Mouse (Mus musculus) E14TG2a.4 (cell line): ENCODE measurements at regions not wholly inside any gene's neighbourhood (a gene's known extent, or its start where the extent isn't known, plus 50 kb on each side); places are given as distances from the start of the nearest gene placed in this dataset.

Experiments used
- H3K27me3 ChIP-seq: 2 replicates; pipeline ENCODE4 v1.6.1; 2014; ENCODE audit warnings: low read length, control low read depth; ENCODE audit not compliant: insufficient read depth
- H3K36me3 ChIP-seq: 2 replicates; pipeline ENCODE4 v1.6.1; 2014; ENCODE audit warnings: low read length, control low read depth; ENCODE audit not compliant: insufficient read depth
- H3K4me1 ChIP-seq: replicated peaks from 2 replicates; pipeline ENCODE4 v1.6.1; 2014; ENCODE audit warnings: low read depth, low read length, control low read depth
- H3K4me3 ChIP-seq: replicated peaks from 2 replicates; pipeline ENCODE4 v1.5.1; 2014; ENCODE audit warnings: mild to moderate bottlenecking, low read length
- H3K9me3 ChIP-seq: 2 replicates; pipeline ENCODE4 v1.6.1; 2014; ENCODE audit warnings: low read length, control low read depth
- CTCF ChIP-seq: conservative IDR thresholded peaks from 2 replicates; pipeline ENCODE4 v1.5.1; 2014; ENCODE audit warnings: low read length
- NANOG ChIP-seq: IDR thresholded peaks from 2 replicates; pipeline ENCODE4 v1.6.1; 2014; ENCODE audit warnings: borderline replicate concordance, low read length, mixed read lengths
- POU5F1 ChIP-seq: IDR thresholded peaks from 2 replicates; pipeline ENCODE4 v1.6.1; 2014; ENCODE audit warnings: low read length, borderline replicate concordance

DNA sequence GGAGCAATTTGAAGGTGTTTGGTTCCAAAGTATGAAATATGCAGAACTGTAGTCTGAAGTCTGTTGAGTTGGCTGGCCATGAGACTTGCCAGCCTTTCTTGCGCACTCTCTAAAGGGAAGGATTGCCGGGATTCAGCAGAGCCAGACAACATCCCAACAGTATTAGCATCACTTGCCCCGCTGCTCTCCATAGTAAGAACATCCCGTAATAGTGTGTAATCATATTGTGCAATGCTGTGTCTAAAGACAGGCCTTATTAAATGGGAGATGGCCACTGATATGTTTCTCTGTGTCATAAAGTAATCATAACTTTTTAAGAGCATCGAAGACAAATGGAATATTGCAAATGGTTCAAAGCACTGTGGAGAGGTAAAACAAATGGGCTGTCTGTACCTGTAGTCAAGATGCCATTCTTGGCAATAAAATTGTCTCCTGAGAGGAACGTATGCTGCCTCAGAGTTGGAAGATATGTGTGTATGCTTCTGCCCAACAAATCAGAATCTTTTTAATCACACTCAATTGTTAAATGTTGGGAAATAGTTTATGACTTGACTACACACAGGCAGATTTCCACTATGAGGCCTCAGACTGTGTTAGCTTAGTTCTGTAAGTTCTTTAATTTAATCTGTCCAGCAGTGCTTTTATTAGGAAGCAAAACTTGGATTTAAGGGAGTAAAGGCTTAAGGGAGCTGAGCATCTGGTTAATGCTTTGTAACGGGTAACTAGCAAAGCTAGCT lies 293.6 kb downstream of the Ostf1 start:
- H3K36me3 ChIP-seq = no peaks in the 10 kb centered on the region
- no peaks in the 10 kb centered on the region for H3K9me3 ChIP-seq
- TF ChIP-seq NANOG (no peak), POU5F1 (no peak), CTCF (no peak)
- H3K27me3 ChIP-seq = no peaks in the 10 kb centered on the region
- no peaks in the 10 kb centered on the region for H3K4me1 ChIP-seq
- no peak overlapping the region for H3K4me3 ChIP-seq

DNA sequence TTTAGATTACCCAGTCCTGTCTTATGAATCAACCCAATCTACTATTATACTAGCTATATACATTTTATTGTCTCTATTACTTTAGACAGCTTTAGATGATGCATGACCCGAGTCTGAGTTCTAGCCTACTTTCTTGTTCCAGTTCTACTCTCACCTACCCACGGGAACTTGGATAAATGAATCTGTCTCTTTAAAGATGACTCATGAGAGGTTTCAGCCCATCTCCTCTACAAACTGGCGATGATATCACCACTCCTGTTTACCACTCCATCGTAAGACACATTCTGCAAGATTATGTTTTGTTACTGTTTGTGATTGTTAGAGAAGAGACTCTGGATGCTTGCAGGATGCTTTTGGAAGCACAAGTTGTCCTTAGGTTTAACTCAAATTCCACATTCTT lies 295.0 kb downstream of the Ostf1 start:
- Histone ChIP-seq H3K4me1 (no peaks in the 10 kb centered on the region), H3K27me3 (no peaks in the 10 kb centered on the region), H3K4me3 (no peak overlapping the region), H3K9me3 (no peaks in the 10 kb centered on the region), H3K36me3 (no peaks in the 10 kb centered on the region)
- TF ChIP-seq POU5F1 (no peak), CTCF (no peak), NANOG (no peak)

DNA sequence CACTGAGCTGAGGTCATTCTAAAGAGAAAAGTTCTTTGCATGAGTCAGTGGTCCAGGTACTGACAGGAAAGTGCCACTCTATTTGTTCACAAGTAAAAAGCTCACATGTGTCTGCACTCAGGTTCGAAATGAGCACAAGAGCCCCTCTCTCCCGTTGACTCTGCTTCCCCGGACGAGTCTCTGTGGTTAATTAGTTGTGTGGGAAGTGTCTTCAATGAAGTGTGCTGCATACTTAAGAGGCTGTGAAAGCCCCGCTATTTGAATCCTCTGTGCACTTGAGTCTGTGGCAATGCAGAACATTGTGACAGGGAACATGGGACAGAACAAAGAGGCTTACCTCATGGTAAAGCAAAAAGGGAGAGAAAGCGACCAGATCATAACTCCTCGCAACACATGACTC lies 297.0 kb downstream of the Ostf1 start:
- H3K4me3 ChIP-seq = no peak overlapping the region
- no peaks in the 10 kb centered on the region for H3K4me1 ChIP-seq
- no peaks in the 10 kb centered on the region for H3K27me3 ChIP-seq
- TF ChIP-seq CTCF = no peak
- TF ChIP-seq POU5F1 = no peak
- TF ChIP-seq NANOG = no peak
- H3K9me3 ChIP-seq = no peaks in the 10 kb centered on the region
- H3K36me3 ChIP-seq = no peaks in the 10 kb centered on the region

DNA sequence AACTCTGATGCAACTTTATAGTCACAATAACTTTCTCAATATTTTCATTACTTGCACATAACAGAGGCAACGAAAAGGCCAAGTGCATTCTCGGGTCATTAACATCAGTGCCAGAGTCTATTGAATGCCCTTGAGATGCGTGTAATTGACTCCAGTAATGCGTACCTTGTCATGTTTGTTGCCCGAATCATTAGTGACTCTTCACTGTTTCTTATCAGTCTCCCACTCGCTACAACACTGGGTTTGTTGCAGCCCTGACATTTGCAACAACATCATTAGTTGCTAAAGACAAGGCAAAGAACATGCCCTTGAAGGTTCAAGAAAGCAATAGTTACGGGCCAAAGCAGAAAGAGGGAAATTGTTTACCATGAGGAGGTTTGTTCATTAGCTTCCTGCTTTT lies 299.8 kb downstream of the Ostf1 start:
- TF ChIP-seq POU5F1 (no peak), NANOG (no peak), CTCF (no peak)

DNA sequence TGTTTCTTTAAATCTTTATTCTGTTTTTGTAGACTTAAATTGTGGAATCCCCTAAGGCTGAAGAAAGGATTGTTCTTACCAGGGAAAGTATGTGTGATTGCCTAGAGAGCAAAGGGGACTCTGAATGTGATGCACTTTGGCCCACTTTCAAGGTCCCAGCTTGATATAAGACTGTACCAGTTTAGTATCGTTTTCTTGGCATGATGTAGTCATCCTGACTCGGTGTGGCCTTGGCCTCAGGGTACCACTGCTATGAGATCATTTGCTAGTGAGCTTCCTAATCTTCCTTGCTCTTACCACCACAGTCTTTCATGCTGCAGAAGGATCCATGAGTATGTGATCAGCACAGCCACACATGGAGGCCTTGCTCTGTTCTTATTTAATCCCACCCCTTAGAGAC lies 302.2 kb downstream of the Ostf1 start:
- H3K9me3 ChIP-seq = no peaks in the 10 kb centered on the region

More for the DNA sequence above, 299.8 kb downstream of the Ostf1 start:
- Histone ChIP-seq H3K27me3 (no peaks in the 10 kb centered on the region), H3K4me3 (no peak overlapping the region), H3K4me1 (no peaks in the 10 kb centered on the region), H3K36me3 (no peaks in the 10 kb centered on the region), H3K9me3 (no peaks in the 10 kb centered on the region)

DNA sequence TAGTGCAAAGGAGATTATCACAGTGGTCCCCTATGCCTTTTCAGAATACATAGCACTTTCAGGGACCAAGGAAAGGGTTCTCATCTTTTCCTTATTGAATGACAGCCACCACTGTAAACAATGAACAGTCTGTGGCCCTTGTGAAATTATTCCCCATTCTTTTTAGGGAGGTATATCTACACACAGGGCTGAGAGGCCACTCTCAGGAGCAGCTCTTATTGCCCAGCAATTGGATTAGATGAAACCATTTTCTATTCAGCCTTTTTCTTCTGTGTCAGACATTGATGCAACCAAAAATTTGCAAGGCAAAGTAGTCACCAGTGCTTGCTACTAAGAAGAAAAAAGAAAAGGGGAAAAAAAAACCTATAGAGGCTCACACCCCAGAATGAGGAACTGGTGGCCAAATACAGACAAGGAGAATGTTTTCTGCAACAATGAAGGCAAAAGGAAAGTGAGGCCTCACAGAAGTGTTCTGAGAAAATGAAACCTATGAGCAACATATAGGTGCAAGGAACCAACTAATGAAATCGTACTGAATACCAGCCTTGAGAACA lies 313.2 kb downstream of the Ostf1 start:
- Histone ChIP-seq H3K4me3 (no peak overlapping the region), H3K36me3 (no peaks in the 10 kb centered on the region), H3K4me1 (no peaks in the 10 kb centered on the region), H3K27me3 (no peaks in the 10 kb centered on the region), H3K9me3 (peaks cover 6% of the 10 kb centered on the region; the same call in 1 of the 2 replicates)
- TF ChIP-seq NANOG = no peak
- TF ChIP-seq POU5F1 = no peak
- TF ChIP-seq CTCF = no peak

More for the DNA sequence above, 302.2 kb downstream of the Ostf1 start:
- H3K36me3 ChIP-seq = no peaks in the 10 kb centered on the region
- H3K27me3 ChIP-seq = no peaks in the 10 kb centered on the region
- no peaks in the 10 kb centered on the region for H3K4me1 ChIP-seq
- no peak for TF ChIP-seq NANOG
- H3K4me3 ChIP-seq = no peak overlapping the region

DNA sequence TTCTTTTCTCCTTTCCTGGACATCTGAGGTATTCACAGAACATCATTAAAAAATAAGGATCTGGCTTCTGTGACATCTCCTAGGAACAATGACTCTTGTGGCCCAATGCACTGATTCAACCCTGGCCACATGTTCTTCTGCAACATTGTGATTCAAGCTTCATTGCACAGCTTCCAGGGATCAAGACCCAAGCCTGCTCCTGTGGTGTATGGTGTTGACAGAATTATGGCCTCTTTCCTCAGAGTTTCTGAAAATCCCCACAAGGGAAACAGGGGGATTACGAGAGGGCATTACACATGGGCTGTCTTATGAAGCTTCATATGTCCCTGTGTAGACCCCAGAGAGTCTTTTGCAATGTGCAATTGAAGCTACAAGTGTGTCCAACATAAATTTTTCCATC lies 358.2 kb downstream of the Ostf1 start:
- H3K4me1 ChIP-seq = no peaks in the 10 kb centered on the region
- no peaks in the 10 kb centered on the region for H3K36me3 ChIP-seq
- TF ChIP-seq CTCF = no peak
- no peak for TF ChIP-seq NANOG
- TF ChIP-seq POU5F1 = no peak
- H3K4me3 ChIP-seq = no peak overlapping the region
- no peaks in the 10 kb centered on the region for H3K9me3 ChIP-seq
- H3K27me3 ChIP-seq = no peaks in the 10 kb centered on the region

DNA sequence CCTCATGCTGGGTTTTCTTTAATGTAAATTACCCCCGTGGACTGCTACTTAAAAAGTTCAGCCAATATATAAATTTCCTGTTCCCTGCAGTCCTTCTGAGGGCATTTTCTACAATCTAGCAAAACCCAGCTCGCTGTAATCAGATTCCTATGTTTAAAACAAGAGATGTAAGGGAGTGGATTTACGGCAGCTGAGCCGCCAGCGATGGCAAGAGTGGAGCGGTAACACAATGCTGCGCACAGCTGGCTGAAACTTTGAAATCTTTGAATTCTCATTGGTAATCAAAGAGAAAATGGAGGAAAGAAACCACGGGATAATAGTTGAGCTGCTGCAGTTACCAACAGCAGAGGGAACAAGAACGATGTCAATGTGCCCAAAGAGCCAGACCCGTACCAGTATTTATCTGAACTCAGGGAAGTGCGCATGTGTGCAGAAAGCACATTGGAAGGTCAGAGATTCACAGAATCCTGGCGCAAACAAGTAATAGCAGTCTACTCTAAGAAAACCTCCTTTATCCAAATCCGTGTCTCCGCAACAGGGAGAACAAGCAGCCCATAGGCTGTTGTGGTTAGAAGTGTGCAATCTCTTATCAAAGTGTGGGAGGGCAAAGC lies 376.4 kb downstream of the Ostf1 start:
- TF ChIP-seq POU5F1 (no peak), CTCF (no peak), NANOG (no peak)
- Histone ChIP-seq H3K36me3 (no peaks in the 10 kb centered on the region), H3K4me3 (peak overlapping the region; percentile 49; the same call in 1 of the 2 replicates), H3K4me1 (peaks cover 5% of the 10 kb centered on the region; the same call in 1 of the 2 replicates), H3K27me3 (no peaks in the 10 kb centered on the region), H3K9me3 (no peaks in the 10 kb centered on the region)
